Mouse (Mus musculus) MN1 (cell line): ENCODE measurements around the gene Ift57.

ENCODE experiments used
- DNase-seq: peaks from one replicate; pipeline ENCODE4 v3.0.0-alpha.2; 2016; ENCODE audit warnings: low spot score

Ift57 gene

GRCm38 (mm10) chr16:49698620-49699525 lies at the start of gene Ift57:
Gene Ift57 (plus strand): TSS chr16:49699233.
- DNase-seq, result peak; percentile 97

DNA sequence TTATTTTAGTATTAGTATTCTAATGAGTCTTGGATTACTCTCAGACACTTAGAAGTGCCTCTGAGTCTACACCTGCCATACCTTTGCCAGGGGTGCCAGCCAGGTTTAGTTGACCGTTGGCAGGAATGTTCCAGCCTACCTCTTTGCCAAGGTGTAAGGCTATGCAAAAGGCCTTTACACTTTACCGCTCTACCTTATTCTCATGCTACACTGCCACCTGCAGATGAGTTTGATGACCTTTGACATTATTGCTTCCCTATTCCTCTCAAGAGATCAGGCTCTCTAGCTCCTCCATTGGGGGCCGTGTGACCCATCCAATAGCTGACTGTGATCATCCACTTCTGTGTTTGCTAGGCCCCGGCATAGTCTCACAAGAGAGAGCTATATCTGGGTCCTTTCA lies 41.9 kb upstream of the Ift57 start:
- no peak for DNase-seq

- no peak for DNase-seq
Observed at GRCm38 (mm10) chr16:49658029-49658428, 41.0 kb upstream of the Ift57 start.

- no peak for DNase-seq
Observed at GRCm38 (mm10) chr16:49659131-49659530, 39.9 kb upstream of the Ift57 start.

DNA sequence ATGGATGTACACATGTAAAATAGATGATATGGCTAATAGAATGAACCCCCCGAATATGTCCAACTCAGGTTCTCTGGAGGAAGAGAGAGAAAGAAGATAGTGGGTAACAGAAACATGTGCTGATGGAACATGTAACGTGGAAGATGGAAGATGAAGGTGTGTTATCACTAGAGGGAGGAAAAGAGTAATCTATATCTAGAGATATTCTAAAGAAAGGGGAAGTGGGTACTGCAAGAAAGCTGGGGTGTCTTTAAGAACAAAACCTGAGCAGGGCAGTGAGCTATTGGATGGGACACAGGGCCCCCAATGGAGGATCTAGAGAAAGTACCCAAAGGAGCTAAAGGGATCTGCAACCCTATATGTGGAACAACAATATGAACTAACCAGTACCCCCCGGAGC lies 38.9 kb upstream of the Ift57 start:
- DNase-seq, result no peak

DNA sequence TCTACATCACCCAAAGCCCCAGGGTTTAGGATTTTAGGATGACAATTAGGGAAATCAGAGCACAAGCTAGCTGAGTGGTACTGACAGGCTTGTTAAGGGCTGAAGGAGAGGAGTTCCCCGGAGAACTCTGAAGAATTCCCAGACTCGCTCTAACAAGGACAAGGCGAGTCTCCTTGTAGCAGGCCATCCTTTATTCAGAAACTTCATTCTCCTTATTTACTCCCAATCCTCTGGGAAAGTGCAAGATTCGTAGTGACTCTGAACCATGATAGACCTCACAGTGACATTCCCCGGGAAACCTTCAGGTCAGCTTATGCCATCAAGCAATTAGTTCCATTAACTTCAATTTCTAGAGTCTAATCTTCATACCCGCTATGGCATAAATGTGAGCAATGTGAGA lies 36.8 kb upstream of the Ift57 start:
- no peak for DNase-seq

- no peak for DNase-seq
Observed at GRCm38 (mm10) chr16:49664677-49665076, 34.4 kb upstream of the Ift57 start.

GRCm38 (mm10) chr16:49679666-49680065 lies 19.4 kb upstream of the Ift57 start:
- DNase-seq, result no peak

GRCm38 (mm10) chr16:49684961-49685360 lies 14.1 kb upstream of the Ift57 start:
- no peak for DNase-seq

DNA sequence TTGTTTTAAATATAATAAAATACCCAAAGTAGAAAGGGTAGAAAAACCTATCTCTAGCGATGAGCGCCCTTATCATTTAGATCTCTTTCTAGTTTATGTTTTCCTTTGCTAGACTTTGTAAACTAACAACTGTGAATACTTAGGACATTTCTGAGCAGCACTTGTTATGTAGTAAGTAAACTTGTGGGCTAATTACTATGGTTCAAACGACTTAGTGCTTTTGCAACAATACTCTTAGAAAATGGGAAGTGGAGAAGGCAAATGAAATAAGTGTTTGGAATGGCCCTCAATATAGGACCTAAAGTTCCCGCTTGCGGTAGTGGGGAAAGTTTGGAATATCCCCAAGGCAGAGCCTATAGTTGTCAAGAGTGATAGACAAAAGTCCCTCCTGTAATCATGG lies 788 bp downstream of the Ift57 start:
- no peak for DNase-seq

- no peak for DNase-seq
Observed at GRCm38 (mm10) chr16:49708074-49708473, 9.0 kb downstream of the Ift57 start.

DNA sequence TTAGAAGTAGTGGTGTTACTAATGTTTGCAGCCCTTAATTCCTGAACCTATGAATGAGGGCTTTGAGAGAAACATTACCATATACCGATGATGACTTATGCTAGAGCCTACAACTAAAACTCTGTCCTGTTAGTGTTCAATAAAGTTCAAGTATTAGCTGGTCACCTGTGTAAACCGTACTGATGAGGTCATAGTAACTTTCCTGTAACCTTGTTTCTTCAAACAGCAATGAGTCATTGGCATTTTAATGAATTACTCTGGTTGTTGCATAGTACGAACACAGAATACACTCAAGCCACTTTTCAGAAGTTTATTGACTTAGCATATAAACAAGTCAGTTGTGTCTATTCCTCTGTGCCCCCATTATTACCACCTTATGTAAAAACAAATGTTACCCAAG lies 11.2 kb downstream of the Ift57 start:
- no peak for DNase-seq

GRCm38 (mm10) chr16:49713302-49713701 lies 14.3 kb downstream of the Ift57 start:
- no peak for DNase-seq

DNA sequence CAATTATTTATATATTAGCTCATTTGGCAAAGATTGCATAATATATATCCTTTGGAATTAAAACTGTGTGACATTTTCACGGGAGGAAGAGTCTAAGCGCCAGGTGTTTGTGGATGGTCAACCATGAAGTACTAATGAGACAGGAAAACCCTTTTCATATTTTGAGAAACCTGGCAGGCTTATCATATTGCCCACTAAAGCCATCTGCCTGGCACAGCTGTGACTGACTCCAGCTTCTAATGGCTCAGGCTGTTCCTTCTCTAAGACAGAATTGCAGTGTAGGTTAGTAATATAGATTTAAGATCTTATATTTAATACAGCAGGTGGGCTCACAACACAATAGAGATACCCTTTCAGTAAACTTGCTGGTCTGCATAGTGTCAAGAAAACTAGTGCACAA lies 21.6 kb downstream of the Ift57 start:
- DNase-seq, result no peak

DNA sequence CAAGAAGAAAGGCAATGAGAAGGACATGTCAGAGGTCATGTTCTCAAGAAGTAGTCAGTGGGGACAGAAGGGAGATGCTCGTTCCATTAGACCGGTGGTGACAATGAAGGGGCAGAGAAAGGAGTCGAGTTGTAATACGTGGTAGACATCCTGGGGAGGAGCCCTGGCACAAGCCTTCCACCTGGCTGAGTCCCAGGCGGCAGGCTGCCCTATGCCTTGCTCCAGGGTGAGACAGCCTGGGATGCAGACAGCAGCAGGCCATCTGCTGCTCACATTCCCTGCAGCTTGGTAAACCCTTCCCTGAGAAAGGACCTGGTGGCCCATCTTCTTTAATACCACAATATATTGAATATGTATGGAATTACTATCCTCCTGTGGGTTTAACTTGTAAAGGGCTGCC lies 22.6 kb downstream of the Ift57 start:
- DNase-seq, result no peak

- DNase-seq, result no peak
Observed at GRCm38 (mm10) chr16:49723222-49723621, 24.2 kb downstream of the Ift57 start.

DNA sequence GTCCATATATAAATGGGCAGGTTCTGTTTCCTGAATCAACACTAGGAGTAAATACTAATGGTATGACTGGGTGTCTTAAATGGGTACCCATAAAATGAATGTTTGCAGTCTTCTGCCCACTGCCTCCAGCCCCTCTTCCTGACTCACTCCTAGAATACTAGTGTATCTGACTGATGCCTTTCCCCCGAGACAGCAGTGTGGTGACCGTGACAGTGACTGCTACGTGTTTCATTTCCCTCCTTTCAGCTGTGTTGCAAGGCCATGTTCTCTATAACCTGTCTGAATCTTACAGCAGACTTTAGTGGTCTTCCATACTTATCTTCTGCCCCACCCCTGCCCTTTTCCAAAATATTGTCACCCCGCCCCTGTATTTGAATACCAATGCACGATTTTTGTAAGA lies 25.2 kb downstream of the Ift57 start:
- no peak for DNase-seq

- no peak for DNase-seq
Observed at GRCm38 (mm10) chr16:49724931-49725330, 25.9 kb downstream of the Ift57 start.

GRCm38 (mm10) chr16:49725446-49725845 lies 26.4 kb downstream of the Ift57 start:
- no peak for DNase-seq

DNA sequence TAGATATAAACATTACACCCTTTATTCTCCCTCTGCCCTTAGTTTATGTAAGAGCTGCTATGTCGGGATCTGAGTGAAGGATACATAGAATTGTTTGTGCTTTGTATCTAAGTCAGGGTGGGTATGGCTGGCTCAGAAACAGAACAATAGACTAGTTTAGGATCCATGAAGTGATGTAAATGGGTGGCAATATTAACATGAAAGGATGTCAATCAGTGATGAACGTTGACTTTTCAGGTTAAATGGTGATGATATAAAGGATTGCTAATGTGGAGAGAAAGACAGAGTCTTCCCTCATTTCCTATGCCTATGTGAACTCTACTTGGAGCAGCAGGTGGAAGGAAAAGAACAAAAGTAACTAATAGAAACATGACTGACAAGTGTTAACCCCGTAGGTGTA lies 27.2 kb downstream of the Ift57 start:
- no peak for DNase-seq

DNA sequence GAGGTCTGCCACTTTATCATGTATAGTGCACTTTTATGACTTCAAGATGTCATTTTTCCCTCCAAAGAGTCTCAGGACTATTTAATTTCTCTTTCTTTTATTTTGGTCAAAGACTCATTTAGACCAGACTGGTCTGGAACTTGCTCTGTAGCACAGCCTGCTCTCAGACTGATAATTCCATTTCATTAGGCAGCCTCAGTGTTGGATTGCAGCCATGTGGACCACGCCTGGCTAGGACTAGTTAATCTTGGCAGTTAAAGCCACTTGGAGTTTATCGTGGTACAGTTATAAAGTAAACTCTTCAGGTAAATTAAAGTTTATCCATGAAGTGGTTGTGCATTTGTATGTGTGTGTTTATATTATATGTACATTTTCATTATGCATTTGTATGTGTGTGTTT lies 27.7 kb downstream of the Ift57 start:
- DNase-seq, result no peak

GRCm38 (mm10) chr16:49736536-49736935 lies 37.5 kb downstream of the Ift57 start:
- no peak for DNase-seq

- no peak for DNase-seq
Observed at GRCm38 (mm10) chr16:49747360-49747759, 48.3 kb downstream of the Ift57 start.

GRCm38 (mm10) chr16:49752906-49753305 lies 53.9 kb downstream of the Ift57 start:
- DNase-seq, result no peak
